9 mouse cellular contexts compared by ENCODE assay signal in genomic region chr6:83416261-83417103, GRCm38 (mm10). TPM values are rescaled to one million over a fixed set of nuclear protein-coding genes. Genes with fewer than 3 reads are reported as not detected.
A peak's percentile ranks its signal among the peaks of the same experiment; 100 is the strongest.
DNase-seq lines count a peak whose midpoint lies in the region; ATAC-seq and TF ChIP-seq lines count a peak whose summit lies in the region.
"Had no signal": no experiment of that assay in that cellular context is flagged by ENCODE, and none has a peak within 500 bp of the region (broad histone marks: within the 10 kb centered on the region; RNA-seq: fewer than 3 reads in every experiment).

No protein-coding gene starts in this region.

- peak overlapping the region; percentile 67 for H3K27ac ChIP-seq in kidney, postnatal 0 days
- peak overlapping the region; percentile 63 for H3K27ac ChIP-seq in stomach, postnatal 0 days (replicated peaks)
- H3K27ac ChIP-seq: heart, embryonic 13.5 days; liver, embryonic 14.5 days had no signal

- ATAC-seq in kidney, postnatal 0 days (replicated peaks; ENCODE audit: low FRiP score, low read depth) = no peak
- peak; percentile 65 for ATAC-seq in stomach, postnatal 0 days (ENCODE audit: low FRiP score, low TSS enrichment)

- no peak overlapping the region for H3K4me3 ChIP-seq in kidney, postnatal 0 days (replicated peaks; ENCODE audit: low read depth, low read length)
- H3K4me3 ChIP-seq in stomach, postnatal 0 days (ENCODE audit: low read depth, low read length) = no peak overlapping the region
- H3K4me3 ChIP-seq: heart, embryonic 13.5 days had no signal

- no peaks in the 10 kb centered on the region for H3K9me3 ChIP-seq in kidney, postnatal 0 days (replicated peaks; ENCODE audit: low read length)
- no peaks in the 10 kb centered on the region for H3K9me3 ChIP-seq in stomach, postnatal 0 days (ENCODE audit: control insufficient read depth, low read length)
- H3K9me3 ChIP-seq: heart, embryonic 13.5 days had no signal

- H3K9ac ChIP-seq in kidney, postnatal 0 days (ENCODE audit: low read depth, low read length) = no peak overlapping the region
- H3K9ac ChIP-seq in stomach, postnatal 0 days (ENCODE audit: low read length) = no peak overlapping the region
- H3K9ac ChIP-seq: heart, embryonic 13.5 days; liver, embryonic 14.5 days had no signal

- no peak for TF ChIP-seq CTCF in kidney, postnatal 0 days (IDR thresholded peaks at IDR 0.05; ENCODE audit: low read depth)
- TF ChIP-seq CTCF in stomach, postnatal 0 days (IDR thresholded peaks at IDR 0.05; ENCODE audit: low read depth) = no peak

- peaks cover 33% of the 10 kb centered on the region for H3K4me1 ChIP-seq in kidney, postnatal 0 days (replicated peaks; ENCODE audit: insufficient read depth, low read length)
- peaks cover 18% of the 10 kb centered on the region for H3K4me1 ChIP-seq in stomach, postnatal 0 days (replicated peaks; ENCODE audit: control insufficient read depth, insufficient read depth)

- no peak for DNase-seq in kidney, postnatal 0 days (ENCODE audit: low spot score)
- no peak for DNase-seq in kidney, postnatal 14 days
- DNase-seq in T-cell, adult 2 months (ENCODE audit: low spot score) = peak; percentile 73
- peak; percentile 87 for DNase-seq in induced T-regulatory cell, adult 2 months (ENCODE audit: low read depth)
- peak; percentile 64 for DNase-seq in stomach, postnatal 0 days (ENCODE audit: low spot score)
- DNase-seq in yolk sac, embryonic 10.5 days (ENCODE audit: low spot score) = no peak
- no peak for DNase-seq in liver

- H3K27me3 ChIP-seq in kidney, postnatal 0 days (ENCODE audit: insufficient read depth, low read length) = no peaks in the 10 kb centered on the region
- no peaks in the 10 kb centered on the region for H3K27me3 ChIP-seq in stomach, postnatal 0 days (ENCODE audit: control insufficient read depth, insufficient read depth, low read length)
- H3K27me3 ChIP-seq: heart, embryonic 13.5 days had no signal

- TF ChIP-seq EP300 in stomach, postnatal 0 days (optimal IDR thresholded peaks at IDR 0.05) = no peak

- WGBS in kidney, postnatal 0 days = 56% methylated on average over 3 of the region's 3 CpGs
- 49% methylated on average over 3 of the region's 3 CpGs for WGBS in stomach, postnatal 0 days

- H3K4me2 ChIP-seq in kidney, postnatal 0 days (ENCODE audit: low read length) = 0 out of 2 replicates have a peak overlapping the region, but pooled peaks have one; percentile 13
- H3K4me2 ChIP-seq in stomach, postnatal 0 days (replicated peaks; ENCODE audit: low read depth) = no peak overlapping the region
- H3K4me2 ChIP-seq: heart, embryonic 13.5 days had no signal

- no peaks in the 10 kb centered on the region for H3K36me3 ChIP-seq in kidney, postnatal 0 days (ENCODE audit: insufficient read depth, low read length)
- H3K36me3 ChIP-seq in stomach, postnatal 0 days (ENCODE audit: control insufficient read depth, insufficient read depth, low read length) = no peaks in the 10 kb centered on the region

RNA-seq across cellular contexts. Expression of gene Tet3, which starts 42.4 kb away (rescaled TPM):
- polyA plus RNA-seq in kidney, postnatal 0 days (2015; fragmentation: Nextera tagmentation; extraction: Ambion mirVana) = 32.3 and 33.0 TPM in 2 replicates
- 21.4 and 22.7 TPM in 2 replicates for polyA plus RNA-seq in stomach, postnatal 0 days (2015; fragmentation: Nextera tagmentation; extraction: Ambion mirVana)

Comparison
In these comparisons a context has a peak if more than half of its experiments do, and no peak if none do; other contexts are left out.
1. DNase-seq: peak in T-cell, adult 2 months (single experiment), induced T-regulatory cell, adult 2 months (single experiment) and stomach, postnatal 0 days (single experiment); none in kidney, postnatal 0 days (single experiment), kidney, postnatal 14 days (single experiment), yolk sac, embryonic 10.5 days (single experiment) and liver (single experiment).